Mouse (Mus musculus) left cerebral cortex, postnatal 36 days (tissue): Measurements from ENCODE around the gene Gm17720. TPM values are rescaled to one million over a fixed set of nuclear protein-coding genes. Genes with fewer than 3 reads are reported as not detected.

Experiments used
- DNase-seq, 2 experiments: peaks; one replicate each; pipeline ENCODE4 v3.0.0; 2021 to 2022; ENCODE audit warnings: low spot score in 2 of 2, mixed read lengths in 1 of 2
- intact Hi-C: fragments of 180-260 bp; cut with DNase I; formaldehyde crosslinking; loops from one replicate; pipeline ENCODE4 v1.15.1; 2025
- total RNA-seq, 2 experiments: library from RNA; stranded (reverse); gene quantifications; 2 replicates each; pipeline ENCODE4 v1.2.3; 2021

Gm17720 gene
- not detected for total RNA-seq

- intact Hi-C loops: no loop called here
- no peak for DNase-seq
Measured at GRCm38 (mm10) chr8:110102653-110103052, at the start of gene Gm17720. Gm17720 (minus strand) TSS chr8:110102753.

GRCm38 (mm10) chr8:110145538-110145937, 43.0 kb upstream of the Gm17720 start:
- intact Hi-C loops: loop anchor here (5.0 kb wide), 1 partner anchor 332 kb away; no protein-coding TSS in a partner anchor
- DNase-seq: peak; percentile 28 to 29

GRCm38 (mm10) chr8:110140770-110141169, 38.2 kb upstream of the Gm17720 start:
- intact Hi-C loops: no loop called here
- no peak for DNase-seq

- intact Hi-C loops: no loop called here
- no peak for DNase-seq
Measured at GRCm38 (mm10) chr8:110140156-110140555, 37.6 kb upstream of the Gm17720 start.

GRCm38 (mm10) chr8:110135515-110135914, 33.0 kb upstream of the Gm17720 start:
- DNase-seq: no peak
- intact Hi-C loops: loop anchor here (10.0 kb wide), 1 partner anchor 469 kb away; no protein-coding TSS in a partner anchor

- no peak for DNase-seq
- intact Hi-C loops: loop anchor here (10.0 kb wide), 1 partner anchor 471 kb away; no protein-coding TSS in a partner anchor
Measured at GRCm38 (mm10) chr8:110134236-110134635, 31.7 kb upstream of the Gm17720 start.

GRCm38 (mm10) chr8:110130537-110130936, 28.0 kb upstream of the Gm17720 start:
- peak; percentile 62 to 68 for DNase-seq
- intact Hi-C loops: loop anchor here (1.0 to 10.0 kb wide), 2 partner anchors 348 to 474 kb away; no protein-coding TSS in a partner anchor

GRCm38 (mm10) chr8:110119715-110120114, 17.2 kb upstream of the Gm17720 start:
- peak in 1 of 2 experiments; percentile 25 for DNase-seq

GRCm38 (mm10) chr8:110101676-110102075, 877 bp downstream of the Gm17720 start:
- intact Hi-C loops: no loop called here
- DNase-seq: no peak

More at GRCm38 (mm10) chr8:110119715-110120114, 17.2 kb upstream of the Gm17720 start:
- intact Hi-C loops: no loop called here

- intact Hi-C loops: no loop called here
- no peak for DNase-seq
Measured at GRCm38 (mm10) chr8:110100907-110101306, 1.6 kb downstream of the Gm17720 start, which contains the start of gene Gm21964. Gm21964 (plus strand) TSS chr8:110101207.

GRCm38 (mm10) chr8:110091869-110092268, 10.7 kb downstream of the Gm17720 start:
- DNase-seq: no peak
- intact Hi-C loops: no loop called here

GRCm38 (mm10) chr8:110082416-110083105, 20.0 kb downstream of the Gm17720 start:
- intact Hi-C loops: no loop called here

GRCm38 (mm10) chr8:110079282-110080221, 23.0 kb downstream of the Gm17720 start, which contains the start of gene Zfp612:
Zfp612 (plus strand) TSS chr8:110079746.
- intact Hi-C loops: no loop called here
- peak; percentile 74 to 84 for DNase-seq

More at GRCm38 (mm10) chr8:110082416-110083105, 20.0 kb downstream of the Gm17720 start:
- DNase-seq: no peak

- intact Hi-C loops: loop anchor here (5.0 kb wide), 1 partner anchor 62 kb away; no protein-coding TSS in a partner anchor
- DNase-seq: no peak
Measured at GRCm38 (mm10) chr8:110074496-110074895, 28.1 kb downstream of the Gm17720 start.

- peak; percentile 43 to 55 for DNase-seq
- intact Hi-C loops: loop anchor here (1.0 to 5.0 kb wide), 2 partner anchors 59 to 101 kb away; no protein-coding TSS in a partner anchor
Measured at GRCm38 (mm10) chr8:110071600-110071999, 31.0 kb downstream of the Gm17720 start.

- DNase-seq: no peak
- intact Hi-C loops: loop anchor here (5.0 kb wide), 1 partner anchor 57 kb away; no protein-coding TSS in a partner anchor
Measured at GRCm38 (mm10) chr8:110069706-110070105, 32.8 kb downstream of the Gm17720 start.

GRCm38 (mm10) chr8:110065676-110066075, 36.9 kb downstream of the Gm17720 start:
- no peak for DNase-seq
- intact Hi-C loops: no loop called here

- intact Hi-C loops: no loop called here
- no peak for DNase-seq
Measured at GRCm38 (mm10) chr8:110064606-110065365, 37.8 kb downstream of the Gm17720 start.

- DNase-seq: no peak
Measured at GRCm38 (mm10) chr8:110064161-110064560, 38.4 kb downstream of the Gm17720 start.

More at GRCm38 (mm10) chr8:110064161-110064560, 38.4 kb downstream of the Gm17720 start:
- intact Hi-C loops: no loop called here
